Mouse (Mus musculus) retina, adult 2 months (tissue): ENCODE measurements at regions not wholly inside any gene's neighbourhood (a gene's known extent, or its start where the extent isn't known, plus 50 kb on each side); places are given as distances from the start of the nearest gene placed in this dataset.

Source experiments
- DNase-seq: peaks from one replicate; pipeline ENCODE4 v3.0.0-alpha.2; 2012; ENCODE audit warnings: low read depth, low spot score

DNA sequence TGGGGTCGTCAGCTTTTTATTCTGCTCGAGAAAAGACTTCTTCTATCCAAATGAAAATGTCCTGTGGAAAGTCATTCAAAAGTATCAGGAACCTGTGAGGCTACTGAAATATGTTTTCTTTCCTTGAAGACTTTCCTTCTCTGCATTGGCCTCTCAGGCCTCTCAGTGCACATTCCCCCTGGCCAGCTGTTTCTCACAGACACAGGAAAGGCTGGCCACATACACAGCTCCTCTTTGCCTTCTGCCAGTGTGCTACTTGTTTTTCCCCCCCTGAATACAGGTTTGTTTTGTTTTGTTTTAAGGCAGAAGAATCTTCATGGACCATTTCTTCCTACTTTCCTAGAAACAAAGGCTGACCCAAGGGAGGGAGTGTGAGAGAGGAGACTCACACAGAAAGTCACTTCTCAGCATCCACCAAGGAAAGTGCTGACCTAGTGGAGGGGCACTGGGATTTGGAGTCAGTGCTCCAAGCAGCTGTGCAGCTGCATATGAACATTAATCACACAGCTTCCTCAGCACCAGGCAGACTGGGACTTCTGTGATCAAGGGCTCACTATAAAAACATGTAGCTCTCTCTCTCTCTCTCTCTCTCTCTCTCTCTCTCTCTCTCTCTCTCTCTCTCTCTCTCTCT is 324.0 kb downstream of the Etaa1 start:
- no peak for DNase-seq

DNA sequence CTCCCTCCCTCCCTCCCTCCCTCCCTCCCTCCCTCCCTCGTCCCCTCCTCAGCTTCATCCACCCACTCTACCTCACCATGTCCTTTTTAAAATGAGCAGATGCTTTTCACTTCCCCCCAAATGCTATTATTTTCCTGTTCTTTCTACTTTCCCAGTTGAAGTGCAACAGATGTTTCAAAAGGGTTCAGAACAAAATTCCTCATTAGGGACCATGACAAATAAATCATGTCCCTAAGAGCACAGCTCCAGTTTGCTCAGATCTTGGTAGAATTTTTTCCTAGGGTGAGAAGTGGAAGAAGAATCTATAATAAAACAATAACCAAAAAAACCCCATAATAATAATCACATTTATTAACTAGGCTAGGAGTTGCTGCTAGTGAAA is 323.5 kb downstream of the Etaa1 start:
- DNase-seq = no peak

DNA sequence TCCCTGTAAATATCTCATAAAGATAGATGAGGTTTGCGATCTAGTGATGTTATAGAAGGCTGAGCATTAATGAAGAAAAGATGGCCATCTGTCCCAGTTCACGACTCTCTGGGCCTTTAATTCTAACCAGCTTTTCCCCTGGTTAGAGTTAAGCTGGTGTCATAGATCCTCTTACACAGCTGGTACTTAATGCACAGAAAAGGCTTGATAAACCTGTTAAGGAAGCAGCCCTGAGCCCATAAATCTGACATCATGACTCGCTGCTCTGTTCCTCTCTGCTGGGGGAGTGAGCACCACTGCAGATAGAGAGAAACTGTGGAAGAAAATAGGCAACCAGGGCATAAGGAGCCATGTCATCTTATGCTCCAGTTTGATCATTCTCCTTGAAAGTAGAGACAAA is 316.5 kb downstream of the Etaa1 start:
- DNase-seq = peak; percentile 20

DNA sequence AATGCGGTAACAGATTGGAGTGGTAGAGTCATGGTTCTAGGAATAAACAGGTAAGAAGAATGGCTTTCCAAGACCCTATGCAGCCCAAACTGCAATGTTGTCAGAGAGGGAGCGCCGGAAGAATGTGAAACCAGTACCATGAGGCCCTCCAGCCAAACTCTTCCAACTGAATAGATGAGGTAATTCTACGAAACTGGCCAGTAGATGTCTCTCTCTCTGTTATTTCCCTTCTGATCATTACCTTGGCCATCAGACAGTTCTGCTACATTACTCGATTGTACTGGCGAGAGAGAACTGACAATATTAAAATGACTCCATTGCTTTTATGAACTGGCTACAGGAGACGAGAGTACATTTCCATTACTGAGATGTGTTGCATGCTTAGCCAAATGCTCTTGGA is 313.8 kb downstream of the Etaa1 start:
- no peak for DNase-seq

DNA sequence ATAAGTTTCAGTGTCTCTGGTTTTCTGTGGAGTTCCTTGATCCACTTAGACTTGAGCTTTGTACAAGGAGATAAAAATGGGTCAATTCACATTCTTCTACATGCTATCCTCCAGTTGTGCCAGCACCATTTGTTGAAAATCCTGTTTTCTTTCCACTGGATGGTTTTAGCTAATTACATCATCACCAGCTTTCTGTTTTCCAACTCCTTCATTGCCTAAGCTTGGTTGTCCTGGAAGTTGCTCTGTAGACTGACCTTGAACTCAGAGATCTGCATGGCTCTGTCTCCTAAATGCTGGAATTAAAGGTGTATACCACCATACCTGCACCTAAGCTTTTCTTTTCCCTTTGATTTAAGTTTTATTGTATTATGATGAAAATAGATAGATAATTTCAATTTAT is 306.2 kb downstream of the Etaa1 start:
- DNase-seq = no peak

DNA sequence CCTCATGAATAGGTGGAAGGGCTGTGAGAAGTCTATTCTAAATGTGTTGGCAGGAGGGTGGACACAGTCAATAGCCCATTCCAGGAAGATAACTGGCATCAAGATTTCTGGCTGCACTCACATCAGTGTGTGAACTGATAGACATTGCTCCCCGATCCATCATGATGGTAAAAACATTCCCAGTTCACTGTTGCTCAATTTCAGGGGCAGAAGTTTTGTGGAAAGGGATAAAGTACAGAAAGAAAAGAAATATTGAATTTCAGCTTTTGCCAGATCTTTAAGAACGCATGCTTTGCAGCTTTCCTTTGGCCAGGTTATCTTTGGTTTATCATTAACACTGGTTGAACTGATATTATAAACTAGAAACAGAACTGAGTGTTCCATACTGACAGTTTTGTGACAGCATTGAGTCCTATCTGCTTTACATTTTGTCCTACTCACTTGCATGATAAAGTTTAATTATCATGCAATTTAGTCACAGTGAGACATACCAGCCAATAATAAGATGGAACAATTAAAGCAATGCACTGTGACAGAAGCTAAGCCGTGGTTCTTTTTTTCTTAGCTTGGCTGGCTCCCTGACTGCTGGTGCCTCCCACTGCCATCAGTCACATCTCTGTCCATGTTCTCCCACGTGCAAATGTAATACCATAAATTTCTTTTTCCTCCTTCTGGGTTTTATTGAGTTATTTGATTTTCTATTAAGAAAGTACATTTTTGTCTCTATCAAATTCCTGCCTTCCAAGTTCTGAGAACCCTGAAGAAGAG is 302.1 kb downstream of the Etaa1 start:
- DNase-seq = no peak

DNA sequence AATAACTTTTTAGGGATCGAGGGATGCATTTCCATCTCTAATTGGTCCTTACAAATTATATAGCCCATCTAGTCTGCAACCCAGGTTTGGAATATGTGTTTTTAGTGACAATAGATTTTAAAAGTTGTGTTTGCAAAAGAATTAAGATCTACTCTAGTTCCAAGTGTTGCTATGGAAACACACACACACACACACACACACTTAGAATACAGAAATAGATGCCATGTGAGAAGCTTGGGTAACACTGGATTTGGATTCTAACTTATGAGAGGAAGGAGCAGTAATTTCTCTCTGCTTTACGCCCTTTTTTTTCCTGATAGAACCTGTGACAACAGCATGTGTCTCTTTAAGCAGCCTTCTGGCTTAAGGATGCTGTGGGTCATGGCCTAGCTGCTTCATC is 297.8 kb downstream of the Etaa1 start:
- no peak for DNase-seq

DNA sequence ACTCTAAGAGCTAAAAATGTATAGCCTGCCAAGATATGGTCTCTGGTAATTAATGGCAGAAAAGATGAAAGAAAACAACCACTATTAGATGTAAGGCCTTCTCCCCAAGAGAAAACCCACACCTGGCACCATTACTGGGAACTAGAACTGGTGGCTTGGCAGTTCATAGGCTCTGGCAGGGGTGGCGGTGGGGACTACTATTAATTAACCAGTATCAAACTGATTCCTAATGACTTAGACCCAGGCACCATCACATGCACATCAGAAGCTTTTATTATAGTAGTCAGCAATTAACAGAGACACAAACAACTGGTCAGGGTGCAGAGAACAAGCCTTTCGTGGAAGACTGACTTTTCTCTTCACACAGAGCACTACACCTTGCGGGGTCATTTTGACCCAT is 296.0 kb downstream of the Etaa1 start:
- no peak for DNase-seq

DNA sequence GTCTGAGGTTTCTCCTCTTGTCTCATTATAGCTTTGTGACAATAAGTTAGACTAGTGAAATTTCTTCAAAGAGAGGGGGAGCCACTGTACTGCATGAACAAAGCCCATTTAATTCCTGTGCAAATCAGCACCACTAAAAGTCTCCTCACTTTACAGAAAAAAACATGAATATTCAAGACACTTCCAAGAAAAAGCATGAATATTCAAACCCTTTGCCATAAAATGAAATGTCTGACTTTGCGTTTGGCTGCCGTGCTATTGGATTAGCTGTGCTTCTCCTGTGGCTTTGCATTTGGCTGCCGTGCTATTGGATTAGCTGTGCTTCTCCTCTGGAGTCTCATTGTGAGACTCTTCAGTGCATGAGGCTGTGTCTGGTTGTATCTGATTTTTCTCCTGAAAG is 295.4 kb downstream of the Etaa1 start:
- DNase-seq = no peak

DNA sequence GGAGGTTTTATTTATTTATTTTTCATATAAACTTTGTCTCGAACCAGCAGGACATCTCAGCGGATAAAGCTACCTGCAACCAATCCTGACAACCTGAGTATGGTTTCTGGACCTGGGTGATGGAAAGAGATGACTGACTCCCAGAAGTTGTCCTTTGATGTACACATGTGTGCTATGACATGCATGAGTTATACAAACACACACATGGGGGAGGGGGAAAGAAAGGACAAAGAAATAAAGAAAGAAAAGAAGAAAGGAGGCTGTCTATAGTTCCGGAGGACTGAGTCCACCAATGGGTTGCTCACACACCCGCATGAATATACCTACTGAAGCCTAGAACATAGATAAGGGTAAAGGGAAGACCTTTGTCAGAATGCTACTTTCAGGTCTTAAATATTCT is 295.0 kb downstream of the Etaa1 start:
- no peak for DNase-seq

DNA sequence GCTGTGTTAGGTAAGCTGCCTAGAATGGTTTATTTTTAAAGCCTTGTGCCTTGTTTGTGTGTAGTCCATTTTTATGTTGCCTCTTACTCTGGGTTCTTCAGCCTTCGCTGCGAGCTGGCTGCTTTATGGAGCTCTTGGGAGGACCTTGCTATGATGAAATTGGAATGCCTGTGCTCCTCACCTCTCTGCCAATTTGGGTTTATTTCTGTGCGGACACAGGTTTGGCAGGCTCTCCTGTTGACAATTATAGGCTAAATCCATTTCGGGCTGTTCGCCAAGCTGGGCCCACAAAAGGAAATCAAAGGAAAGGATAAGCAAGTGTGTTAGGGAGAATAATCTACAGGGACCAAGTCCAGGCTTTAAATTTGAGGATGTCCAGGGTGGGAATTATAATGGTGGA is 289.8 kb downstream of the Etaa1 start:
- DNase-seq = no peak

DNA sequence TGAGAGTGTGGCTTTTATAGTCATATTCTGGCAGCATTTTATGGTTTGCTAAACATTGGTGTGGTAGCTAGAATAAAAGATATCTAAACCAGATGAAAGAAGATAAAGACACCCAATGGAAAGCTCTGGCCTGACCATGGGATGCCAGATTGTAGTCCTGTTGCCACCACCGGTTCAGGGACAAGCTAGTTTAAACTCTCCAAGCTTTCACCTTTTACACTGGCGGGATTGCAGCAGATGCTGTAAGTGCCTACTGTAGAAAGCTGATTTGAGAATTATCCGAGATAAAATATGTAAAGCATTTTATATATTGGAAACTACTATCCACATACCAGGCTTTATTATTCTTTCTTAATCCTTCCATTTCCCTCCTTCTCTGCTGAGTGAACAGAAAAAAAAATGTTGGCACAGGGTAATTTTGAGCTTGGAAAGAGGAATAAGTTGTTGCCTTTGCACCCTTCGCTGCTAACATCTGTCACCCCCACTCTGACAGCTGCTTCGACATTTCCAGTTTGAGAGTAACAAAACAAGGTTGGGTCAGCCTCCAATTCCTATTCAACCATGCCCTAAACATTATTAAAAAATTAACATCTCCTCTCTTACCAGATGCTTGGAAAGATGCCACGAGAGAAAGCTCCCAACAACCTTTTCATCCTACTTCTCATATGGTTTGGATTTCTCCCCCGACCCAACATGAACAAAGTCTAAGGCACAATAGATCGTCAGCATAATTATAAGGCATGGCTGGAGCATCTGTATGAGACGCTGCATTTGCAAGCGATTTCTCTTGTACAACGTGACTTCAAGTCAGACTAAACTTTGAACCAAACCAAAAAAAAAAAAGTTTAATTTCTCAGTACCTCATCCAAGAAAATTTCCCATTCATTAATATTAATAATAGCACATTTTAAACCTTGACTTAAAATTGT is 287.8 kb downstream of the Etaa1 start:
- DNase-seq = no peak

DNA sequence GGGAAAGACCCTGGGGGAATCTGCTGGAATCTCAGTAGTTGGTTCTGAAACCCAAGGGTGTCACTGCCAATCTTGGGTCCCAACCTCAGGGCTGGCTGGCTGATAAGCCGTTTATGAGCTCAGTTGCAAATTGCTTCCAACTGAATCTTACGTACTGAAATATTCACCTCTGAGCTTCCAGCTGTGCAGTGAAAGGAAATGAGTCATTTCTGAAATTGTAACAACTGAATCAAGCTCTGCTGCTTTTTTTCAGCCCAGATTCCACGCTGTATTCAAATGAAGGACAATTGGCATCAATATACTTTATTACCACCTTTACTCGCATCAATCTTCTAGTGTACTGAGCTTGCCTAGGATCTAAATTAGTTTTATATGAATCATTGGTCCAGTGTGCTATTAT is 272.7 kb downstream of the Etaa1 start:
- no peak for DNase-seq

DNA sequence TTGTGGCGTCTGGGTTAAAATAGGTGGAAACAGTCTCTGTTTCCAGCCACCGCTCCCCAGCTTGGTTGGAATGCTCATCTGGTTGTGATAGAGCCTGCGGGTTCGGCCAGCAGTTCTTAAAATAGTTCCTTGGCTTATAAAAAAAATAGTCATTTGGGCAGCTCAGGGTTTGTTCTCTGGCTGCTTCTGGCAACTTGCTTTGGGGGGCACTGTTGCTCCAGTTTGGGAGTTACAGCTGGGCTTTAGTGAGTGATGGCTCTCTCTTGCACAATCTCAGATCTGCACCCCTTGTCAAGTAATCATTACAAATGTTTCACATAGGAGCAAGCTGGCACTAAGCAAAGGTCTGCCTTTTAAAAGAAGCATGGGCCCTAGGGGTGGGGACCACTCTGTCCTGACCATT is 268.0 kb downstream of the Etaa1 start:
- DNase-seq = peak; percentile 20

DNA sequence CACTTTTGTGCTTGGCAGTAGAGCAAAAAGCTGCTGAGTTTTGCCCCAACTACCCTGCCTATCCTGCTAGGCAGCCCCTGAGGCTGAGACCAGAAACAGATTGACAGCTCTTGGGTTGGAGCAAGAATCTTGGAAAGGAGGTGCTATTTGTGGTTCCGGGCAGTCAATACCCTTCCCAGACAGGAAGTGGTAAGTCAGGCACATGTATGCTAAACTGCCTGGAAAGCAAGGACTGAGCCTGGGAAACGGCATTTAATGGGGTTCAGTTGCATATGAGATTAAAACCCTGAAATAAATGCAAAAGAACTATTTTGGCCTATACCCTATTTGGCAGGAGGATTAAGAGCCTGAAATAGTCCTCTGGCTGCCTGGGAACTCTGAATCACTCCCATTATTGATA is 266.9 kb downstream of the Etaa1 start:
- DNase-seq = no peak

DNA sequence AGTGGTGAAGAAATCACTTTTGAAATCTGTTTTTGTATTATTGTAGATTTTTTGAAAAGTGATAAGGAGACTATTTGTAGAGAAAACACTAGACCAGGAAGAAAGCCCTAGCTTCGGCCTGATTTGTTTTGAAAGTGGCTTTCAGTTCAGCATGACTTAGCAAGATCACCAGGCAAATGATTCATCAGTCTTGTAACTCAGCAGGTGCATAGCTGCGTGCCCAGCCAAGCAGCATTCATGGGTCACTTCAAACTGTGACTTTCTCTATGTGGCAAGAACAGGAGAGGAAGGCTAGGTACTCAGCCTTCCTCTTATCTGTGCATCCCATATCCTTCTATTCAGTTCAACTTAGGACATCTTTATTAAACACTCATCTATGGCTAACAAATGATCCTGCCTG is 259.5 kb downstream of the Etaa1 start:
- no peak for DNase-seq

DNA sequence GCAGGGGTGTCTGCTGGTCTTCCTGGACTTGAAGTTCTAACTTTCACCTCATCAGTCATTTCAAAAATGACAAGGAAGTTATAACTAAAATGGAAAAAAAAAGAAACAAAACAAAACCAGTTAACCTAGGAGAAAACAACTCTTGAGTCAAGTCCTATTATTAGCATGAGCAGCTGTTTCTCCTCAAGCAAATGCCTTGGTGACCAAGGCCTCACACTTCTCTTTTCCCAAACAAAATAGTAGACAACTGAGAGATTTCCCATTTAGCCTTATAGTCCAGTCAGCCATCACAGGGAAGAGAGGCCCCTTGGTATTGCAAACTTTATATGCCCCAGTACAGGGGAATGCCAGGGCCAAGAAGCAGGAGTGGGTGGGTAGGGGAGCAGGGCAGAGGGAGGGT is 244.9 kb downstream of the Etaa1 start:
- DNase-seq = no peak

DNA sequence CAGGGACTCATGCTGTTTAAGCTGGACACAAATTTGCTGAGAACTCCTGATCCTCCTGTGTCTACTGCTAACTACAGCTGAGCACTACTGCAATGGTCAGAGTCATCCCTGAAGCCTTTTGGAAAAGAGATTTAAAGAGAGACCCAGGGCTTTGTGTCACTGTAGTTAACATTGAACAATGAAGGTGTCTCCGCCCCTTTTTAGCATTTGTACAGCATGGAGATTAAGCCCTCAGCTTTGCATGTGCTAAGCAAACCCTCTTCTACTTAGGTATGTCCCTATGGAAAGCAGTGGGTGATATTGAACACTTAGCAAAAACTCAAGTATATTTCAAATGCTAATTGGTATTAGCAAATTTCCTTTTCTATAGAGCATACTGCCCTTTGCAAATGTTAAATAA is 231.6 kb downstream of the Etaa1 start:
- DNase-seq = no peak

DNA sequence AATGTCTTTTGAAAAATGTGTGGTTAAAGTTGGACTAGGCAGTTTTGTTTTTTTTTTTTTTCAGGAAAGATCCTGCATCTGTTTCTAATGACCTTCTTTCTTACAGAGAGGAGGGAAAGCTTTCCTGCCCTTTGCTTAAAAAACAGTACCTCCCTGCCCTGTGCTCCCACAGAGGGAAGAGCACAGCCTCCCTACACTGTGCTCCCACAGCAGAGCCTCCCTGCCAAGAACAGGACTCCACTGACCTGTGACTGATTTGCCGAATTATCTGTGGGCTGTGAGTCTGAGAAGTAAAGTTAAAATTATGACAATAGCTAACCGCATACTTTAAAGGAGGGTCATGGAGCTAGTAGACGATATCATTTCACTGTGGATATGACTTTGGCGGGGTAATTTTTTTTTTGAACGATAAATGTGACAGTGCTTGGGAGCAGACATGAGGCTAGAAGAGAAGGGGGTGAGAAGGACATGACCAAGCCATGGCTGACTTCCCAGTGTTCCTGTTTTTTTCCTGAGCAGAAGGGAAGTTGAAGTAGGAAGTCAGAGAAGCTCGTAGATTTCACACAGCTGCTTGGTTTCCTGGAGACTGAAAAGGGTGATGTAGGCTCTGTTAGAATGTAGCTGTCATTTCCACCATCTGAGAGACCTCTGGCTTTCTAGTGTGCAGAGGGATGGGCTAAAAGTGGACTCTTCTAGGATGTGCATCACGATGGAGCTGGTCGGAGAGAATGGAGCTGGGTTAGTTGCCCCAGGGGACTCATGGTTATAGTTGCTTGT is 226.2 kb downstream of the Etaa1 start:
- no peak for DNase-seq

DNA sequence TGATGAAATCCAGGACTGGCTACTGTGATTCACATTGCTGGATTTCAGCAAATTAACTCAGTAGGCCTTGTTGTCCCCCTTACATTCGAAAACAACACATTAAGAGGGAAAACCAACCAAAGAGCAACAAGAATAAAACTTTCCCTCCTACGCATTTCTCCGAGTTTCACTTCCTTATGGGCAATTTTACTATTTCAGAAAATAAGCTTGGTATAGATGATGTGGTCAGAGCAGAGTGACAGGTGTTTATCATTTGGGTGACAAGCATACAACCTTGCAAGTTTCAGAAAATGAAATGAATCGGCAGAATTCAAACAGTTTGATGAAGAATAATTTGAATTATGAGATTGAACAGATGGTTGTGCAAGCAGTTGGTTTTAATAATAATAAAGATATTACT is 220.6 kb downstream of the Etaa1 start:
- no peak for DNase-seq

DNA sequence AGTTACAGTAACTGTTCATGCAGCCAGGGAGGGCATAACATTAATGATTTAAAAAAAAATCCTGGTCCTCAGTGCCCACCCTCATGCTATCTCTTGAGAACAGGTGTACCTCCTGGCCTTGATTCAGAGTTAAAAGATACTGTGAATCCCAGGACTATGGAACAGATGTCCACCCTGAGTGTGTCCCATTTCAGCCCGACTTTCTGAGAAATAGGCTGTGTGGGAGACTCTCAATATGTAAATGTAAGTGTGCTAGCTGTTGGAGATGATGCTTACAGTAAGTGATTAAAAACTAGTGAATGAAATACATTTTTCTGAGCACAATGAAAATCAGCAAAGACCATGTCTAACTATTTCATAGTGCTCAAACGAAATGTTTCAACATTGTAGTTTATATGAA is 219.2 kb downstream of the Etaa1 start:
- no peak for DNase-seq

DNA sequence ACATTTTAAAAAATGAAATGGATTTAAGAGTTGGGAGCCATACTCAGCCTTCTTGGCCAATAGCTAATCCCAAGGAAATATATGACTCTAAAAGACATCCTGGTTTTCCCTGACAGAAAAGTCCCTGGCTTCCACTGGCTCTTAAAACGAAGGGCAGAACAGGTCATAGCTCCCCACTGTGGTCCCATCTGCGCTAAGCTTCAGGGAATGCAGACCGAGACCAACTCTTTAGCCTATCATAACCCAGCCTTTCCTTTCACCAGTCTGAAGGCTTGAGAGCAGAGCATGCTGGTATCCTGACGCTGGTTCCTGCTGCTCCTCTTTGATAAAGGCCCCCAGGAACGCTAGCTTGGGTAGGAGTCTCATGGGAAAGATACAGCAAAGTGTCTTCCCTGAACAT is 214.8 kb downstream of the Etaa1 start:
- no peak for DNase-seq
